In genomic region chr7:78846737-78847434, GRCm38 (mm10) we compare ENCODE assay signal across 8 mouse cellular contexts. TPM values are rescaled to one million over a fixed set of nuclear protein-coding genes. Genes with fewer than 3 reads are reported as not detected.
DNase-seq lines count a peak whose midpoint lies in the region; ATAC-seq lines count a peak whose summit lies in the region.

Det1 (minus strand) TSS chr7:78847263.

- DNase-seq in adrenal gland, adult 18-20 months (ENCODE audit: low spot score in 2 of 2), result peak; percentile 89 to 91
- peak; percentile 96 for DNase-seq in embryo, embryonic 11 days
- DNase-seq in gastrocnemius, postnatal 25 days, result peak; percentile 87
- DNase-seq in intestine, embryonic 14.5 days (ENCODE audit: low spot score), result peak; percentile 93
- DNase-seq in left cerebral cortex, postnatal 14 days (ENCODE audit: low spot score in 2 of 2), result peak; percentile 93 to 95
- peak; percentile 93 for DNase-seq in mesoderm, embryonic 11.5 days (ENCODE audit: low read depth, low spot score)
- peak; percentile 85 to 87 for DNase-seq in right cerebral cortex, postnatal 36 days (ENCODE audit: low spot score in 2 of 2)
- peak; percentile 92 for DNase-seq in yolk sac, embryonic 10.5 days (ENCODE audit: low spot score)

- no peaks in the 10 kb centered on the region for H3K27me3 ChIP-seq in intestine, embryonic 14.5 days (replicated peaks; ENCODE audit: control insufficient read depth, insufficient read depth, low read length)

- intact Hi-C loops in left cerebral cortex, postnatal 14 days (cut with DNase I), result loop anchor here (5.0 kb wide), 2 partner anchors 35 to 50 kb away; no protein-coding TSS in a partner anchor

- H3K4me1 ChIP-seq in intestine, embryonic 14.5 days (replicated peaks; ENCODE audit: control insufficient read depth, insufficient read depth, low read length), result peaks cover 7% of the 10 kb centered on the region

- H3K36me3 ChIP-seq in intestine, embryonic 14.5 days (ENCODE audit: control insufficient read depth, insufficient read depth, low read length), result peaks cover 21% of the 10 kb centered on the region

- peak; percentile 91 for ATAC-seq in intestine, embryonic 14.5 days (replicated peaks; ENCODE audit: low FRiP score, low TSS enrichment, low read depth)

- peak within 1 kb of the TSS; percentile 87 for H3K9ac ChIP-seq in intestine, embryonic 14.5 days (ENCODE audit: low read length)

- H3K4me2 ChIP-seq in intestine, embryonic 14.5 days (ENCODE audit: low read length), result peak within 1 kb of the TSS; percentile 64

- under 1% methylated on average over 54 of the region's 54 CpGs for WGBS in intestine, embryonic 14.5 days

- peak within 1 kb of the TSS; percentile 77 for H3K4me3 ChIP-seq in intestine, embryonic 14.5 days (ENCODE audit: low read depth, low read length)

- H3K9me3 ChIP-seq in intestine, embryonic 14.5 days (ENCODE audit: control insufficient read depth, low read length), result no peaks in the 10 kb centered on the region

- H3K27ac ChIP-seq in intestine, embryonic 14.5 days (ENCODE audit: low read depth), result peak within 1 kb of the TSS; percentile 40; the same call in 1 of the 2 replicates

RNA-seq across cellular contexts. Expression of gene Det1, which starts in this region (rescaled TPM):
- 10 to 100 TPM; 10.5 to 11.8 TPM for total RNA-seq in adrenal gland, adult 18-20 months (2021)
- total RNA-seq in gastrocnemius, postnatal 25 days (2021), result 10 to 100 TPM; 13.3 to 14.5 TPM
- 16.7 and 19.1 TPM in 2 replicates for polyA plus RNA-seq in intestine, embryonic 14.5 days (2014; fragmentation: Nextera tagmentation; extraction: Ambion mirVana)
- total RNA-seq in left cerebral cortex, postnatal 14 days (2021), result 1 to 10 TPM; 4.8 to 5.7 TPM

Comparison
In these comparisons a context has a peak if more than half of its experiments do, and no peak if none do; other contexts are left out.
1. Peak in every context shown above with its lines: DNase-seq, ATAC-seq, H3K4me3 ChIP-seq and H3K27ac ChIP-seq.